12 mouse cellular contexts compared by ENCODE assay signal in genomic region chr9:8823719-8824371, GRCm38 (mm10).
"Had no signal": no experiment of that assay in that cellular context is flagged by ENCODE, and none has a peak within 500 bp of the region (broad histone marks: within the 10 kb centered on the region; RNA-seq: fewer than 3 reads in every experiment).

No protein-coding gene starts in this region.

- ATAC-seq: intestine, embryonic 15.5 days; midbrain, embryonic 15.5 days had no signal

- DNase-seq: kidney, adult 18-20 months; kidney, postnatal 14 days; layer of hippocampus, postnatal 36 days; lung, adult 18-20 months; retina, postnatal 1 day; thymus, postnatal 4 days had no signal

- H3K4me1 ChIP-seq: intestine, embryonic 15.5 days; limb, embryonic 10.5 days; midbrain, embryonic 15.5 days; neural tube, embryonic 13.5 days had no signal

- H3K9ac ChIP-seq: intestine, embryonic 15.5 days; midbrain, embryonic 15.5 days; neural tube, embryonic 13.5 days had no signal

- H3K36me3 ChIP-seq: intestine, embryonic 15.5 days; limb, embryonic 10.5 days; midbrain, embryonic 15.5 days; neural tube, embryonic 13.5 days had no signal

- H3K9me3 ChIP-seq: intestine, embryonic 15.5 days; limb, embryonic 10.5 days; midbrain, embryonic 15.5 days; neural tube, embryonic 13.5 days had no signal

- H3K27ac ChIP-seq: intestine, embryonic 15.5 days; limb, embryonic 10.5 days; midbrain, embryonic 15.5 days; neural tube, embryonic 13.5 days; stomach, postnatal 0 days had no signal

- H3K4me2 ChIP-seq: intestine, embryonic 15.5 days; midbrain, embryonic 11.5 days; midbrain, embryonic 15.5 days; neural tube, embryonic 13.5 days had no signal

- H3K27me3 ChIP-seq: intestine, embryonic 15.5 days; midbrain, embryonic 15.5 days; neural tube, embryonic 13.5 days had no signal

- H3K4me3 ChIP-seq: intestine, embryonic 15.5 days; limb, embryonic 10.5 days; midbrain, embryonic 15.5 days; neural tube, embryonic 13.5 days had no signal
